Mouse (Mus musculus) midbrain, embryonic 15.5 days (tissue): ENCODE measurements at regions not wholly inside any gene's neighbourhood (a gene's known extent, or its start where the extent isn't known, plus 50 kb on each side); places are given as distances from the start of the nearest gene placed in this dataset.

Experiments used
- ATAC-seq: fragments of 200-750 bp; cut with Nextera tagmentation; replicated peaks from 2 replicates; pipeline ENCODE4 v1.8.0; 2017; ENCODE audit warnings: moderate TSS enrichment
- H3K27ac ChIP-seq: fragments of 300-500 bp; sonication (generic); 2 replicates; pipeline ENCODE4 v1.5.1; 2015; ENCODE audit warnings: mild to moderate bottlenecking, inconsistent platforms
- H3K27me3 ChIP-seq: fragments of 300-500 bp; sonication (generic); replicated peaks from 2 replicates; pipeline ENCODE4 v1.6.1; 2015; ENCODE audit warnings: inconsistent platforms
- H3K36me3 ChIP-seq: fragments of 300-500 bp; sonication (generic); replicated peaks from 2 replicates; pipeline ENCODE4 v1.6.1; 2015; ENCODE audit warnings: inconsistent platforms
- H3K4me1 ChIP-seq: fragments of 300-500 bp; sonication (generic); 2 replicates; pipeline ENCODE4 v1.6.1; 2015; ENCODE audit warnings: inconsistent platforms
- H3K4me2 ChIP-seq: fragments of 300-500 bp; sonication (generic); 2 replicates; pipeline ENCODE4 v1.6.1; 2015; ENCODE audit warnings: inconsistent platforms, mild to moderate bottlenecking, moderate library complexity
- H3K4me3 ChIP-seq: fragments of 300-500 bp; sonication (generic); 2 replicates; pipeline ENCODE4 v1.5.1; 2015; ENCODE audit warnings: mild to moderate bottlenecking, inconsistent platforms
- H3K9ac ChIP-seq: fragments of 300-500 bp; sonication (generic); 2 replicates; pipeline ENCODE4 v1.6.1; 2015; ENCODE audit warnings: mild to moderate bottlenecking, inconsistent platforms
- H3K9me3 ChIP-seq: fragments of 300-500 bp; sonication (generic); 2 replicates; pipeline ENCODE4 v1.6.1; 2016; ENCODE audit warnings: inconsistent platforms
- WGBS: fragments of 180-500 bp; shearing (Covaris S2); methylation state at CpG from one replicate; pipeline ENCODE4 v1.1.7; 2015; ENCODE audit warnings: mixed read lengths; 5-methylcytosine and 5-hydroxymethylcytosine counted together

DNA sequence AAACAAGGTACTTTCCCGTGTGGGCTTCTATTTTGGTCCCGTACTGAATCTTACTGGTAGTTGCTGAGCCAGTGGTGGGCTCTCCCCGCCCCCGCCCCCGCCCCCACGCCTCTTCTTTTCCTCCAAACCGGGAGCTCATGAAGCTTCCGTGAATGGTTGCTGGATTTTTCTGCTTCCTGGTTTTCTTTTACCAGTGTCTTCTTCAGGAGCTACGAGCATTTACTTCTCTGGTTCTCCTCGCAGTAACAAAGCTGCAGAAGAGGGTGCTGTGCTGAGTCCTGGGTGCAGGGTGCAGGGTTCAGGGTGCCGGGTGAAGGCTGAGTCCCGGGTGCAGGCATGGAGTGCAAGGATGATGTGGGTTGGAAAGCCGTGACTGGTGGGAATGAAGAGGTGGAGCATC is 119.1 kb upstream of the Smad3 start:
- peaks cover 22% of the 10 kb centered on the region for H3K4me1 ChIP-seq
- no peaks in the 10 kb centered on the region for H3K27me3 ChIP-seq
- 60% methylated on average over 13 of the region's 13 CpGs for WGBS
- H3K9me3 ChIP-seq: no peaks in the 10 kb centered on the region
- no peak overlapping the region for H3K27ac ChIP-seq
- no peak overlapping the region for H3K4me3 ChIP-seq
- no peak overlapping the region for H3K4me2 ChIP-seq
- no peaks in the 10 kb centered on the region for H3K36me3 ChIP-seq
- no peak for ATAC-seq
- H3K9ac ChIP-seq: no peak overlapping the region

DNA sequence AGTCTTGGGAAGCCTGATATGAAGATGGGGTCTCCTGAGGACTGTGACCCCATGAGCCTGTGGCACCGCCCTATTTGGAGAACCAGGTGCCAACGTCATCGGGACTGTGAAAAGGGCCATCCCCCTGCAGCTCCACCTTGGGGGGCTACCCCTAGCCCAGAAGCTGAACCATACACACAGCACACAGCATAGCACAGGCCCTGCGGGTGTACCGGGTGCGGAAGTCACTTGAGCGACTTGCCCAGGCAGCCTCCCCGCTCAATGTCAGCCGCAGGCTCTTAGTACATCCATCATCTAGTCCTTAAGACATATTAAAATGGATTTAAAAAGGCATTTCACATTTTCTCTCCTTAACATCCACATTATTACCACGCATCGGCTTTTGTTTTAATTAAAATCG is 118.2 kb upstream of the Smad3 start:
- no peaks in the 10 kb centered on the region for H3K9me3 ChIP-seq
- no peak overlapping the region for H3K4me3 ChIP-seq
- no peaks in the 10 kb centered on the region for H3K36me3 ChIP-seq
- WGBS: 88% methylated on average over 12 of the region's 12 CpGs
- peaks cover 16% of the 10 kb centered on the region for H3K4me1 ChIP-seq
- H3K4me2 ChIP-seq: no peak overlapping the region
- no peak overlapping the region for H3K9ac ChIP-seq
- no peaks in the 10 kb centered on the region for H3K27me3 ChIP-seq
- no peak for ATAC-seq
- no peak overlapping the region for H3K27ac ChIP-seq

DNA sequence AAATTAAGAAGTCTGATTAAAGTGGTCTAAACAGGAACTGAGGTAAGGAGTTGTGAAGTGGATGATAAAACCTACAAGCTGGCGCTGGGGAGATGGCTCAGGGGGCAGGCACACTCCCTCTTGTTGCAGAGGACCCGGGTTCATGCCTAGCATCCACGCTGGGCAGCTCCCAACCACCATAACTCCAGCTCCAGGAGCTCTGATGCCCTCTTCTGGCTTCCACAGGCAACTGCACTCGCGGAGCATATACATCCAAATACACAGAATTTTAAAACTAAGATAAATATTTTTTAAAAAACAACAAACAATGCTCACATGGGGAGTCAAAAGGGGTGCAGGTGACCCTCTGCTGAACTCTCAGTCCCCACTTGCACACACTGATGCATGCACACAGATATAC is 117.4 kb upstream of the Smad3 start:
- no peak overlapping the region for H3K27ac ChIP-seq
- no peaks in the 10 kb centered on the region for H3K9me3 ChIP-seq
- H3K36me3 ChIP-seq: no peaks in the 10 kb centered on the region
- no peak overlapping the region for H3K9ac ChIP-seq
- H3K4me2 ChIP-seq: no peak overlapping the region
- 90% methylated on average over 5 of the region's 5 CpGs for WGBS
- H3K4me1 ChIP-seq: peaks cover 9% of the 10 kb centered on the region
- H3K27me3 ChIP-seq: no peaks in the 10 kb centered on the region
- no peak overlapping the region for H3K4me3 ChIP-seq
- ATAC-seq: no peak

DNA sequence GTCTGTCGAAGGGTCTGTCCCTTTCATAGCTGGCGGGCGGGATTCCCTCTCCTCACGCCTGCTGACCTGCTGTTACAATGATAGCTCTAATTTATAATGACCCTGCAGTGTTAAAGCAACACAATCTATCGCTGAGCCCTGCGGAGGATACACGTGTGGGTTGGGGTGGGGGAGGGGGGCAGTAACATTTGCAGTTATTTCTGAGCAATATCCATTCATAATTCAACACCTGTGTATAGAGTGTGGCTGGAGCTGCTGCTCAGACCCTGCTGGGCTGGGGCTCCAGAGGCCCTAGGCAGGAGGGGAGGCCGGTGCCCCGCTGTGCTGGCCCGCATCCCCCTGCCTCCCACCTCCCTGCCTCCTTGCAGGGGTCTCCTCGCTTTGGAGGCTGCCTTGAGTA is 106.6 kb upstream of the Smad3 start:
- WGBS: 25% methylated on average over 11 of the region's 11 CpGs
- peaks cover under 1% of the 10 kb centered on the region; the same call in 1 of the 2 replicates for H3K9me3 ChIP-seq
- H3K27me3 ChIP-seq: no peaks in the 10 kb centered on the region
- H3K4me2 ChIP-seq: no peak overlapping the region
- H3K9ac ChIP-seq: no peak overlapping the region
- H3K4me1 ChIP-seq: peaks cover 14% of the 10 kb centered on the region
- H3K4me3 ChIP-seq: no peak overlapping the region
- ATAC-seq: no peak; the same call in 1 of the 2 replicates
- no peak overlapping the region for H3K27ac ChIP-seq
- H3K36me3 ChIP-seq: no peaks in the 10 kb centered on the region

DNA sequence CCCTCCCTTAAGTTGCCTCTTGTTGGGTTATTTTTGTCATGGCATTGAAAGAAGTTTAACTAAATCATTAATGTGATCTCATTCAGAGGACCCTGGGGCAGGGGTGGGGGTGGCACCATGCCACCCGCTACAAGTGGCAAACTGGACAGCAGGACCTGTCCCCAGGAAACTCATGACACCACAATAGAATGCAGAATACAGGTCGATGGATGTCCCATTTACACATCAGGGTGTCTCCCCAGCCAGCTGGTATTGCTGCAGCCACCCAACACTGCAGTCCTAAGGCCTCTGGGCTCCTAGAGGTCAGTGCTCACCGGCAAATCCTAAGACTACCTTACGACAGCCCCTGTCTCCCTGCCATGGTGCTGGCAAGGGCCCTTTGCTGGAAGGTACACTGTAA is 105.5 kb upstream of the Smad3 start:
- H3K36me3 ChIP-seq: no peaks in the 10 kb centered on the region
- no peak overlapping the region for H3K4me2 ChIP-seq
- no peak overlapping the region for H3K4me3 ChIP-seq
- H3K9ac ChIP-seq: no peak overlapping the region
- no peak overlapping the region for H3K27ac ChIP-seq
- no peaks in the 10 kb centered on the region for H3K9me3 ChIP-seq
- H3K4me1 ChIP-seq: peaks cover 14% of the 10 kb centered on the region
- no peaks in the 10 kb centered on the region for H3K27me3 ChIP-seq
- WGBS: 72% methylated on average over 4 of the region's 4 CpGs
- ATAC-seq: no peak

DNA sequence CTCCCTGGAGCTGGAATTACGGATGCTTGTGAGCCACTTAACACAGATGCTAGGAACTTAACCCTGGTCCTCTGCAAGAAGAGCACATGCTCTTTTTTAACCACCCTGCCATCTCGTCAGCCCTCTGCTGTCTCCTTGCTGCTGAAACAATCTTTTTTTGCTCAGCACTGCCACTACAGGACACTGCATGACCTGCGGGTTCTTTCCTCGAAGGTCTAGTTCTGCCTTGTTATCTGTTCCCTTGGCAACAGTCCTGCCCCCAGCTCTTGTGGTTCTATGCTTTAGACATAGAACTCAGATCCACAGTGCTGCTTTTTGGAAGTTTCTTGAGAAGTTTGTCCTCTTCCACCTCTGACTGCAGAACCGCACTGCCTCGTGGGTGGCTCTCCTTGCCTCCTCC is 104.6 kb upstream of the Smad3 start:
- 0 out of 2 replicates have a peak, but pooled peaks have one; percentile 20 for ATAC-seq
- no peak overlapping the region for H3K4me3 ChIP-seq
- H3K27me3 ChIP-seq: no peaks in the 10 kb centered on the region
- no peak overlapping the region for H3K9ac ChIP-seq
- H3K27ac ChIP-seq: no peak overlapping the region
- peaks cover 14% of the 10 kb centered on the region for H3K4me1 ChIP-seq
- H3K36me3 ChIP-seq: no peaks in the 10 kb centered on the region
- WGBS: 33% methylated on average over 6 of the region's 6 CpGs
- H3K9me3 ChIP-seq: no peaks in the 10 kb centered on the region
- H3K4me2 ChIP-seq: no peak overlapping the region

DNA sequence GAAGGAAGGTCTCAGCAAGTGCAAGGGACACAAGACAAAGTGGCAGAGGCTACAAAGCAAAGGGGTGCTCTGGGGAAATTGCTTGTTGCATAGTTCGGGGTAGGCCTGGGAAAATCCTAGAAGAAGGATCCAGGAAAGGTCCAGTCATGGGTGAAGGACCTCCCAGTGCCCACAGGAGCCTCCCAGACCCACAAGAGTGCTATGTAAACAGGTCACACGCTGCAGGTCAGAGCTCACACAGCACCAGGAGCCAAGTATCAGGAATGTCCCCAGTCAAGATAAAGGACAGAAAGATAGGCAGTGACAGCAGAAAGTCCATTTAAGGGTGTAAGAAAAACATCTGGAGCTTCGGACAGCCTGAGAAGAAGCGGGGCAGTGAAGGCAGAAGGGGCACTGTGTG is 103.6 kb upstream of the Smad3 start:
- H3K27ac ChIP-seq: no peak overlapping the region
- no peaks in the 10 kb centered on the region for H3K36me3 ChIP-seq
- no peak overlapping the region for H3K4me3 ChIP-seq
- no peak overlapping the region for H3K9ac ChIP-seq
- 88% methylated on average over 4 of the region's 4 CpGs for WGBS
- no peaks in the 10 kb centered on the region for H3K9me3 ChIP-seq
- ATAC-seq: no peak
- no peaks in the 10 kb centered on the region for H3K27me3 ChIP-seq
- no peak overlapping the region for H3K4me2 ChIP-seq
- peaks cover 14% of the 10 kb centered on the region for H3K4me1 ChIP-seq

DNA sequence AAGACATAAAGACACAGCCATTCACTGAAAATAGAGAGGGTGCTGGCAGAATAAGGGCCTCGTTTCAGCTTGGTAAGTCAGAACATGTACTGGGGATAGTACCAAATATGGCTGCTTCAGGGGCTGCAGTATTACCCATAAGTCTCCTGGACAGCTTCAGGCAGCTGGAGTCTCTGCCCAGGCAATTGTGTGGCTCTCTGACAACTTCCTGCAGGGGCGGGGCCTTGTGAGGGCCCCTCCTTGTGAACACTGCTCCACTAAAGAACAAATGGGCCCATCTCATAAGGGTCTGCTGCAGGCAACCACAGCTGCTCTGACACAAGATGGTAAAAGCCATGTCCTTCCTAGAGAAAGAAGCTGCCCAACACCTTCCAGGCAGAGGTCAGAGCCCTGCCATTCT is 102.4 kb upstream of the Smad3 start:
- Histone ChIP-seq H3K4me1 (peaks cover 14% of the 10 kb centered on the region), H3K4me3 (no peak overlapping the region), H3K9ac (no peak overlapping the region), H3K9me3 (no peaks in the 10 kb centered on the region), H3K27me3 (no peaks in the 10 kb centered on the region), H3K36me3 (no peaks in the 10 kb centered on the region), H3K4me2 (no peak overlapping the region), H3K27ac (no peak overlapping the region)
- WGBS: 84% methylated on average over 2 of the region's 2 CpGs
- no peak for ATAC-seq

DNA sequence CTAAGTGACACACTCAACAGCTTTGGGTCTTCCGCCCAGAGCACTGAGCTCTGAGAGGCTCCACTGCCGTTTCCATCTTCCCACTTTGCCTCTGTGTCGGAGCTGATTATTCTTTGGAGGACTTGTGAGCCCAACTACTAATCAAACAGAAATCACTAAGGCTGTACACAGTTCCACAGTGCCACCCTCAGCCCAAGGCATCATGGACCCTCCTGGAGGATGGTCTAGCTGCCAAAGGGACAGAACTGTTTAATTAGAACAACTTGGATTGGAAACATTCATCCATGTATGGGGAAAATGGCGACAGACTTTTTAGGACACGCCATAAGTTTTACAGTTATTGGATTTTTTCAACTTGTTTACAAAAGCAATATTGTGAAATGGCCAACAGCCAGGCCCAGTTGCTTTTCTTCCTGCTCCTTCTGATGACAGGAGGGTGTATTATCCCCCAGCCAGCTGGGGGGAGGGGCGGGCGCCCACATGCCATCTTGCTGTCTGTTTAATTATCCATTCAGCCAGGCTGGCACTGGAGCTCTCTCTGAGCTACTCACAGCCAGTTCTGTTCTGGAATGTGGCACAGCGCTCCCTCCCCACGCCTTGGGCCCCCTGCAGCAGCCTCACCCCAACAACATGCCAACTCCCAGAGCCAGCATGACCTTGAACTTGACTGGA is 98.4 kb upstream of the Smad3 start:
- H3K9ac ChIP-seq: no peak overlapping the region
- ATAC-seq: no peak
- H3K4me1 ChIP-seq: no peaks in the 10 kb centered on the region
- H3K4me2 ChIP-seq: no peak overlapping the region
- no peak overlapping the region for H3K4me3 ChIP-seq
- H3K36me3 ChIP-seq: no peaks in the 10 kb centered on the region
- 70% methylated on average over 9 of the region's 9 CpGs for WGBS
- no peak overlapping the region for H3K27ac ChIP-seq
- no peaks in the 10 kb centered on the region for H3K27me3 ChIP-seq
- H3K9me3 ChIP-seq: no peaks in the 10 kb centered on the region

DNA sequence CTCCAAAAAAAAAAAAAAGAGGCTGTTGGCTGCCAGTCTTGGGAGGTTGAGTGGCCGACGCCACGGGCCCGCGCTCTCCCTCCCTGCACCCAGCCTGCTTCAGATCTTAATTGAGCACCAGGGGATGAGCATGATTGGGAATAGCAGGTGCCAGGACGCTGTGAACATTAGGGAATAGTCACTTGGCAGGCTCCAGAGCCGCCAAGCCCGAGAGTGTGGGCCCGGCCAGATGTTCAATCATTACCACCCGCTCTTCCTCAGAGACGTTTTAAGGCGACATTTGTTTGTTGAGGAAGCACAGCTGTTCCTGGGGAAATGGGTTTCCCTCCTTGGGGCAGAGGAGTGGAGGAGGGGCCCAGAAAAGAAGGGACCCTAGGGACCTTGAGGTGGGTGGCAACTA is 94.0 kb upstream of the Smad3 start:
- no peaks in the 10 kb centered on the region for H3K27me3 ChIP-seq
- H3K36me3 ChIP-seq: no peaks in the 10 kb centered on the region
- no peak overlapping the region for H3K4me2 ChIP-seq
- no peaks in the 10 kb centered on the region for H3K4me1 ChIP-seq
- no peak overlapping the region for H3K9ac ChIP-seq
- 64% methylated on average over 12 of the region's 12 CpGs for WGBS
- no peak for ATAC-seq
- no peak overlapping the region for H3K27ac ChIP-seq
- no peak overlapping the region for H3K4me3 ChIP-seq
- no peaks in the 10 kb centered on the region for H3K9me3 ChIP-seq

DNA sequence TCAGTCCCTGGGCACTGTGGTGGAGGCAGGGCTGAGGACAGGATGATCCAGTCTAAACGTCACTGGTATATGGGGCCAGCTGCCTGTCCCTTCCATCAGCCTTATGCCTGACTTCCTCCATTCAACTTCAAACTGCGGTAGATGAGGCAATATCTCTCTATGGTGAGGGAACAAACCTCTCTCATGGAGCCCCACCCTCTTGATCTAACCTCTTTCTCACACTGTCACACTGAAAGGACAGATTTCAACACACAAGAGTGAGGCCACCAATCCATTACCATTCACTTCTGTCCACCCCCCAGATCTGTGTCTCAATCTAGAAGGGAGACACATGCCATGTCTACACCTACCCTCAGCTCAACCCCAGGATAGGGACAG is 92.5 kb upstream of the Smad3 start:
- 67% methylated on average over 2 of the region's 2 CpGs for WGBS
- H3K9me3 ChIP-seq: no peaks in the 10 kb centered on the region
- H3K9ac ChIP-seq: no peak overlapping the region
- ATAC-seq: no peak
- H3K4me2 ChIP-seq: no peak overlapping the region
- no peaks in the 10 kb centered on the region for H3K4me1 ChIP-seq
- no peak overlapping the region for H3K27ac ChIP-seq
- no peaks in the 10 kb centered on the region for H3K36me3 ChIP-seq
- H3K4me3 ChIP-seq: no peak overlapping the region
- H3K27me3 ChIP-seq: no peaks in the 10 kb centered on the region

DNA sequence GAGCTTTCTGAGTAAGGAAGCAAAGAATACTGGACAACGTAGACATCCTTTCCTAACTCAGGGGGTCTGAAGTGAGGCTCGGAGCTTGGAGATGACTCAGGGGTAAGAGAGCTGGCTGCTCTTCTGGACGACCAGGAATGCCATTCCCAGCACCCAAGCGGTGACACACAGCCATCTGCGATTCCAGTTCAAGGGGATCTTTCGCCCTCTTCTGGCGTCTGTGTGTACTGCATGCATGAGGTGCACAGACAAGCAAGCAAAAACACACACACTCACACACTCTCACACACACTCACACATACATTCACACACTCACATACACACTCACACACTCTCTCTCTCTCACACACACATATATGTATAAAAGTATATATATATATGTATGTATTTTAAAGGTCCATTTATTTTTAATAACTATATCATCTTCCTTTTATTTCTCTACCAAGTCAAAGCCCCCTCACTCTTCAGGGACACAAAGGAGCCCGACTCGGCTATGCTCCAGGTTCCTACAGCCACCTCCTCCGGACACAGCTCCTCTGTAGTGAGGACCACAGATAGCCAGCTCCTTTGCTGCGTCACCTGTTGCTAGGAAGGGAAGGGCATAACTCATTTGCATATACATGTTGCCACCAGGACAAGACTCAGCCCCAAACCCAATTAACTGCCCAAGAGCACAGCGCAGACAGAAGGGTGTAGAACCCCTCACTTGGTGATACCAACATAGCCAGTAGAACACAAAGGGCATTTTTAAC is 91.9 kb upstream of the Smad3 start:
- Histone ChIP-seq H3K27me3 (no peaks in the 10 kb centered on the region), H3K9me3 (no peaks in the 10 kb centered on the region), H3K4me3 (no peak overlapping the region), H3K4me2 (no peak overlapping the region), H3K36me3 (no peaks in the 10 kb centered on the region), H3K27ac (no peak overlapping the region), H3K4me1 (no peaks in the 10 kb centered on the region), H3K9ac (no peak overlapping the region)
- 77% methylated on average over 12 of the region's 12 CpGs for WGBS
- ATAC-seq: no peak

DNA sequence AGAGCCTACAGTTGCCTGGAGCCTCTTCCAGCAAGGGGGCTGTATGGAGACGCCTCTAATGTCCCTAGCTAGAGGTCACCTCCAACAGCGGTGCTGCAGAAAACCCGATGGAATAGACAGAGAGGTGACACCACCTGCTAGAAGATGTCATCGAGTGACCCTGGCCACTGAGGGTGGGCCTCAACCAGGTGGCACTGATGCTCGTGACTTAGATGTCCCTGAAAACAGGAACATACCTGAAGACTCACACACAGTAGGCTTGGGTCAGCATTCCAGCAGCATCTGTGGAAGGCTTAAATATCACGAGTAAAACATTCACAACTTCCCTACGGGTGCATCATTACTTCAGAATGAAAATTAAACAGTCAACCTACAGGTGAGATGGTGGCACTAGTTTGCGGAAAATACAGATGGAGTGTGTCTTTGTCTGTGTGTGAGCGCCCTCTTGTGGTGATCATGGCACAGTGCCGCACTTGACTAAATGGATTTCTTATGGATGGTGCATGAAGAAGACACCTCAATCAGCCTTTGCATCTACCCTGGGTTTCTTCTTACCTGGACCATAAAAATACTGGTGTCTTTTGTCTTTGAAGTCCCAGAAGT is 86.2 kb upstream of the Smad3 start:
- 0 out of 2 replicates have a peak, but pooled peaks have one; percentile 27 for ATAC-seq
- no peaks in the 10 kb centered on the region for H3K36me3 ChIP-seq

More for the DNA sequence above, 86.2 kb upstream of the Smad3 start:
- Histone ChIP-seq H3K27ac (no peak overlapping the region), H3K4me2 (no peak overlapping the region), H3K9me3 (no peaks in the 10 kb centered on the region), H3K27me3 (no peaks in the 10 kb centered on the region), H3K9ac (no peak overlapping the region), H3K4me1 (no peaks in the 10 kb centered on the region), H3K4me3 (no peak overlapping the region)
- WGBS: 35% methylated on average over 10 of the region's 10 CpGs
